Mouse (Mus musculus) liver, embryonic 13.5 days (tissue): ENCODE data around the gene Inpp5f. TPM values are rescaled to one million over a fixed set of nuclear protein-coding genes. Genes with fewer than 3 reads are reported as not detected.

Source experiments
- ATAC-seq: fragments of 200-750 bp; cut with Nextera tagmentation; 2 replicates; pipeline ENCODE4 v1.8.0; 2017; ENCODE audit warnings: low read depth, mild to moderate bottlenecking, moderate number of reproducible peaks, moderate library complexity
- DNase-seq: peaks from one replicate; pipeline ENCODE4 v3.0.0; 2022
- H3K27ac ChIP-seq: fragments of 300-500 bp; sonication (generic); 2 replicates; pipeline ENCODE4 v1.5.1; 2015; ENCODE audit warnings: moderate library complexity, mild to moderate bottlenecking, inconsistent platforms
- H3K27me3 ChIP-seq: fragments of 300-500 bp; sonication (generic); 2 replicates; pipeline ENCODE4 v1.6.1; 2015; ENCODE audit warnings: mild to moderate bottlenecking, inconsistent platforms
- H3K36me3 ChIP-seq: fragments of 300-500 bp; sonication (generic); 2 replicates; pipeline ENCODE4 v1.6.1; 2015; ENCODE audit warnings: mild to moderate bottlenecking, inconsistent platforms
- H3K4me1 ChIP-seq: fragments of 300-500 bp; sonication (generic); replicated peaks from 2 replicates; pipeline ENCODE4 v1.6.1; 2015; ENCODE audit warnings: inconsistent platforms
- H3K4me2 ChIP-seq: fragments of 300-500 bp; sonication (generic); 2 replicates; pipeline ENCODE4 v1.6.1; 2015; ENCODE audit warnings: inconsistent platforms, mild to moderate bottlenecking, moderate library complexity
- H3K4me3 ChIP-seq: fragments of 300-500 bp; sonication (generic); replicated peaks from 2 replicates; pipeline ENCODE4 v1.5.1; 2015; ENCODE audit warnings: mild to moderate bottlenecking, inconsistent platforms
- H3K9ac ChIP-seq: fragments of 300-500 bp; sonication (generic); 2 replicates; pipeline ENCODE4 v1.6.1; 2015; ENCODE audit warnings: mild to moderate bottlenecking, inconsistent platforms
- H3K9me3 ChIP-seq: fragments of 300-500 bp; sonication (generic); replicated peaks from 2 replicates; pipeline ENCODE4 v1.6.1; 2016; ENCODE audit warnings: inconsistent platforms
- WGBS: fragments of 180-500 bp; shearing (Covaris S2); methylation state at CpG from one replicate; pipeline ENCODE4 v1.1.7; 2015; ENCODE audit not compliant: insufficient replicate concordance; 5-methylcytosine and 5-hydroxymethylcytosine counted together
- polyA plus RNA-seq: library from polyadenylated mRNA; unstranded; fragments of >200 nt; fragmentation: Nextera tagmentation; extraction: Ambion mirVana; gene quantifications from 2 replicates; pipeline ENCODE4 v1.2.1, GENCODE M21; 2015

Inpp5f gene
- polyA plus RNA-seq, 1 experiment from 2014 or later: 6.9 TPM

- 31% methylated on average over 2 of the region's 2 CpGs for WGBS
- no peak for DNase-seq
Observed at GRCm38 (mm10) chr7:128743898-128744297, 132.8 kb downstream of the Inpp5f start.

GRCm38 (mm10) chr7:128744684-128745485 is 133.8 kb downstream of the Inpp5f start, which contains the start of gene Sec23ip:
Gene Sec23ip, plus strand, starts transcription at chr7:128744943.
- Histone ChIP-seq H3K9me3 (no peaks in the 10 kb centered on the region), H3K4me3 (peak within 1 kb of the TSS; percentile 93), H3K4me2 (peak within 1 kb of the TSS; percentile 86), H3K36me3 (peaks cover 6% of the 10 kb centered on the region), H3K9ac (peak within 1 kb of the TSS; percentile 94), H3K27me3 (peaks cover 21% of the 10 kb centered on the region), H3K27ac (peak within 1 kb of the TSS; percentile 84), H3K4me1 (peaks cover 63% of the 10 kb centered on the region)
- peak; percentile 96 for DNase-seq
- under 1% methylated on average over 55 of the region's 55 CpGs for WGBS
- ATAC-seq: peak; percentile 79

More at GRCm38 (mm10) chr7:128743898-128744297, 132.8 kb downstream of the Inpp5f start:
- no peak overlapping the region for H3K27ac ChIP-seq
- H3K27me3 ChIP-seq: peaks cover 21% of the 10 kb centered on the region
- peaks cover 4% of the 10 kb centered on the region; the same call in 1 of the 2 replicates for H3K36me3 ChIP-seq
- ATAC-seq: no peak
- H3K4me3 ChIP-seq: peak overlapping the region; percentile 93
- no peak overlapping the region for H3K9ac ChIP-seq
- H3K9me3 ChIP-seq: no peaks in the 10 kb centered on the region
- peak overlapping the region; percentile 86 for H3K4me2 ChIP-seq
- peaks cover 59% of the 10 kb centered on the region for H3K4me1 ChIP-seq

Other genes starting within 250 kb of the Inpp5f start
- gene Rgs10, start 192.6 kb upstream of the Inpp5f start, polyA plus RNA-seq: 48.5 and 54.6 TPM in 2 replicates
- 11.3 and 16.7 TPM in 2 replicates for gene Tial1, start 149.6 kb upstream of the Inpp5f start, polyA plus RNA-seq
- gene Bag3, start 87.7 kb upstream of the Inpp5f start, polyA plus RNA-seq: 3.3 and 3.9 TPM in 2 replicates
- gene Mcmbp, start 129.2 kb downstream of the Inpp5f start, polyA plus RNA-seq: 27.1 and 30.5 TPM in 2 replicates
- 20.4 and 25.0 TPM in 2 replicates for gene Sec23ip, start 133.6 kb downstream of the Inpp5f start, polyA plus RNA-seq